Mouse (Mus musculus): ENCODE measurements around the gene Ssbp2.

Gene Ssbp2

GRCm38 (mm10) chr13:91529821-91530220, 69.7 kb downstream of the Ssbp2 start:
- DNase-seq: no peak

- DNase-seq: no peak
Measured at GRCm38 (mm10) chr13:91536711-91537110, 76.6 kb downstream of the Ssbp2 start.

GRCm38 (mm10) chr13:91540145-91541068, 80.3 kb downstream of the Ssbp2 start:
- DNase-seq: no peak

- DNase-seq: peak; percentile 45 to 63
Measured at GRCm38 (mm10) chr13:91541069-91541429, 81.0 kb downstream of the Ssbp2 start.

- DNase-seq: peak in 1 of 2 experiments; percentile 12
Measured at GRCm38 (mm10) chr13:91543555-91543954, 83.5 kb downstream of the Ssbp2 start.

- no peak for DNase-seq
Measured at GRCm38 (mm10) chr13:91564047-91564446, 104.0 kb downstream of the Ssbp2 start.

GRCm38 (mm10) chr13:91564755-91565154, 104.7 kb downstream of the Ssbp2 start:
- DNase-seq: no peak

GRCm38 (mm10) chr13:91581504-91581903, 121.4 kb downstream of the Ssbp2 start:
- DNase-seq: no peak

GRCm38 (mm10) chr13:91582212-91582611, 122.1 kb downstream of the Ssbp2 start:
- DNase-seq: no peak

GRCm38 (mm10) chr13:91586368-91586767, 126.3 kb downstream of the Ssbp2 start:
- DNase-seq: no peak

GRCm38 (mm10) chr13:91588475-91588874, 128.4 kb downstream of the Ssbp2 start:
- no peak for DNase-seq

GRCm38 (mm10) chr13:91591863-91592262, 131.8 kb downstream of the Ssbp2 start:
- no peak for DNase-seq

- DNase-seq: no peak
Measured at GRCm38 (mm10) chr13:91595284-91595683, 135.2 kb downstream of the Ssbp2 start.

- no peak for DNase-seq
Measured at GRCm38 (mm10) chr13:91599594-91599993, 139.5 kb downstream of the Ssbp2 start.

- DNase-seq: no peak
Measured at GRCm38 (mm10) chr13:91605043-91605840, 145.2 kb downstream of the Ssbp2 start.

GRCm38 (mm10) chr13:91610601-91611000, 150.5 kb downstream of the Ssbp2 start:
- DNase-seq: no peak

- no peak for DNase-seq
Measured at GRCm38 (mm10) chr13:91611909-91612308, 151.8 kb downstream of the Ssbp2 start.

- no peak for DNase-seq
Measured at GRCm38 (mm10) chr13:91612578-91612977, 152.5 kb downstream of the Ssbp2 start.

GRCm38 (mm10) chr13:91616050-91616449, 156.0 kb downstream of the Ssbp2 start:
- DNase-seq: no peak

- no peak for DNase-seq
Measured at GRCm38 (mm10) chr13:91616876-91617275, 156.8 kb downstream of the Ssbp2 start.

GRCm38 (mm10) chr13:91619431-91619830, 159.3 kb downstream of the Ssbp2 start:
- DNase-seq: no peak

GRCm38 (mm10) chr13:91620541-91620940, 160.5 kb downstream of the Ssbp2 start:
- no peak for DNase-seq

- no peak for DNase-seq
Measured at GRCm38 (mm10) chr13:91631291-91631799, 171.3 kb downstream of the Ssbp2 start.

GRCm38 (mm10) chr13:91634123-91634522, 174.0 kb downstream of the Ssbp2 start:
- DNase-seq: no peak
